Mouse (Mus musculus) adrenal gland, postnatal 25 days (tissue): ENCODE data around the gene Gm3776. TPM values are rescaled to one million over a fixed set of nuclear protein-coding genes. Genes with fewer than 3 reads are reported as not detected.
"Not testable (repeated sequence)": the region's sequence is repeated elsewhere in the genome, so short reads cannot be mapped to it uniquely, and the experiment has no call there.

Experiments
- DNase-seq: peaks from one replicate; pipeline ENCODE4 v3.0.0; 2021; ENCODE audit warnings: mixed read lengths
- long read RNA-seq: library from polyadenylated mRNA; stranded (forward); transcript quantifications from one replicate; pipeline ENCODE4 v2.0.0, GENCODE M21; 2021
- total RNA-seq: library from RNA; stranded (reverse); gene quantifications from 2 replicates; pipeline ENCODE4 v1.2.3, GENCODE M21; 2021

The Gm3776 gene
- total RNA-seq, result not detected in 2 replicates
- long read RNA-seq, partial matches to known transcripts, result 0 of 1 reads
- long read RNA-seq, other reads (novel, unspliced or antisense), result 0 of 1 reads

DNA sequence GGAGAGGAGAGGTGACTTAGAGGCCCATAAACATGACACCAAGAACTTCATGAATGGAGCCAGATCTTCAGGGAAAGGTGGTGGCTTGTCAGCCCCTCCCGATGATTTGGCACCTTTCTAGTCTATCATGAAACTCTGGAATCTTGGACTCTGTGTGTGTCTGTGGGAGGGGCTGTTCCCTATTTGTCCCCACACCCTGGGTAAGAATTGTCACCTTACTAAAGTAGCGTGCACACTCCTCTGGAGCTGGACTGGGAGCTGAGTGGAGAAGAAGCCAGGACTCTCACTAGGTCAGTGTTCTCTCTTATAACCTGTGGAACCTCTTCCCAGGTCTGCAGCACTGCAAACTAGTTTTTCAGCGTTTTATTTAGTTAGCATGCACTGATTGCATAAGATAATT, at the start of gene Gm3776:
Gene Gm3776 (plus strand): TSS at position 216 of the 400 bp plus-strand sequence.
- DNase-seq, result not testable (repeated sequence)

DNA sequence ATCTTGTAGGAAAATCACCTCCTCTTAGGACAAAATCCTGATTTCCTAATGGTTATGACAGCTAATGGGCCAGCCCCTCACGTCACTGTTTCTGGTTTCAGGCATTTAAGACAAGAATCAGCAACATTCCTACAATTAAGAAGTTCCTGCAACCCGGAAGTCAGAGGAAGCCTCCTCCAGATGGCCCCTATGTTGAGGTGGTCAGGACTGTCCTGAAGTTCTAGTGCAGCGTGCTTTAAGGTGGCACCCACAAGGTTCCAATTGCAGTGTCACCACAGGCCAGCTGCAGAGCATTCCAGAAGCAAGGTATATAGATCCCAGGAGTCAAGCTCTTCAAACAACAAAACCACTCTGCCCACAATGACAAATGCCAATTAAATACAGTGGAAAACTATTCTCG, 48.0 kb upstream of the Gm3776 start:
- DNase-seq, result no peak

DNA sequence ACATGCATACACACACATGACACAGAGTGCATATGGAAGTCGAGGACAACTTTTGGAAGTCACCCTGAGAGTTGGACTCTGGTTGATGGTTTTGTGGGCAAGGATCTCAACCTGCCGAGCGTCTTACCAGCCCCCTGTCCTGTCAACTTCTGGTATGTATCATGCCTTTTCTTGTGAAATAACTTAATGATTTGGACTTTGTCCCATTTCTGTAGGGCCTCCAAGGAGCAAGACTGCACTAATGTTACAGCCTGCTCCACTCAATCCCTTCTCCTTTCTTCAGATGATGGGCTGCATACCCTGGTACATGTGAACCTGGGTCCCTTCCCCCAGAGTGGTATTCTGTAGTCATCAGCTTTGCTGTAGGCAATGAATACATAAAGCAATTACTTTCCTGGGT, 46.9 kb upstream of the Gm3776 start:
- DNase-seq, result no peak

DNA sequence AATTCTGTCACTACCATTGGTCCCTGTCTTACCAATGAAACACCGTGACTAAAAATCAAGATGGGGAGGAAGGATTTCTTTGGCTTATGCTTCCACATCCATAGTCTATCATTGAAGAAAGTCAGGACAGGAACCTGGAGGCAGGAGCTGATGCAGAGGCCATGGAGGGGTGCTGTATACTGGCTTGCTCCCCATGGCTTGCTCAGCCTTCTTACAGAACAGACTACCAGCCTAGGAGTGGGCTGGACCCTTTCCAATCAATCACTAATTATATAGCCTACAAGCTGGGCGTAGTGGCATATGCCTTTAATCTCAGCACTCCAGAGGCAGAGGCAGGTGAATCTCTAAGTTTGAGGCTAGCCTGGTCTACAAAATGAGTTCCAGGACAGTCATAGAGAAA, 46.1 kb upstream of the Gm3776 start:
- DNase-seq, result no peak

DNA sequence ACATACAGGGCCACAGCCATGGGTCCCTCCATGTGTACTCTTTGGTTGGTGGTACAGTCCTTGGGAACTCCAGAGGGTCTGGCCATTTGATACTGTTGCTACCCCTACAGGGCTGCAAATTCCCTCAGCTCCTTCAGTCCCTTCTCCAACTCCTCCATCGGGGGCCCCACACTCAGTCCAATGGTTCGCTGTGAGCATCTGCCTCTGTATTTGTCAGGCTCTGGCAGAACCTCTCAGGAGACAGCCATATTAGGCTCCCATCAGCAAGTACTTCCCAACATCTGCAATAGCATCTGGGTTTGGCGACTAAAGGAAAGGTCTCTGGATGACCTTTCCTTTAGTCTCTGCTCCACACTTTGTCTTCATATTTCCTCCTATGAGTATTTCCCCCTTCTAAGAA, 45.4 kb upstream of the Gm3776 start:
- DNase-seq, result no peak

DNA sequence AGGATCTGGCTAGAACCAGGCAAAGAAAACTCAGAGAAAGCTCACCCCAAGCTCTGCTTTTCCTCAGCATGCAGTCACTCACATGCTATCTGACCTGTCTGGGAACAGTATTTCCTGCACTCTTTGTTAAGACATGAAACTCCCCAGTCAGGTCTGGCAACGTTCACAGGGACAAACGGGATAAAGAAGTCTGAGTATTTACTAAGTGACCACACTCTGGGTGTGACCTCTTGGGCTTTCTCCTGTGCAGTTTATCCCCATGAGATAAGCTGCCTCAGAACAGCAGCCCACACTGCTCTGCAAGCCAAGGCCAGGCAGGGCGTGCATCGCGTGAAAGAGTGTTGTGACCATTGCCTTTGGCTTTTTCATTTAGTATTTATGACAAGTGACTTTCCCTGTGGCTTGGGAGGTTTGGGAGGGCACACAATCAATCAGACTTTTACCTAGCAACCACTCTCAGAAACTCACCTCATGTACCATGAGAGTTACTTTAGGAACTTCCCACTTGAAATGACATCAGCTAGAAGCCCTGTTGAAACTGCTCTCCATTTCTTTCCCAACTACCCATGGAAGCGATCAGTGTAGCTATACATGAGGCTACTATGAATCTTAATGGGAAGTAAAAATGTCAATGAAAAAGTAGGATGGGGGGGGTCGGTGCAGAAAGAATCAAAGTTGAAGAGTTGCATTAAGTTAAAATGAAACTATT, 44.4 kb upstream of the Gm3776 start:
- DNase-seq, result no peak

DNA sequence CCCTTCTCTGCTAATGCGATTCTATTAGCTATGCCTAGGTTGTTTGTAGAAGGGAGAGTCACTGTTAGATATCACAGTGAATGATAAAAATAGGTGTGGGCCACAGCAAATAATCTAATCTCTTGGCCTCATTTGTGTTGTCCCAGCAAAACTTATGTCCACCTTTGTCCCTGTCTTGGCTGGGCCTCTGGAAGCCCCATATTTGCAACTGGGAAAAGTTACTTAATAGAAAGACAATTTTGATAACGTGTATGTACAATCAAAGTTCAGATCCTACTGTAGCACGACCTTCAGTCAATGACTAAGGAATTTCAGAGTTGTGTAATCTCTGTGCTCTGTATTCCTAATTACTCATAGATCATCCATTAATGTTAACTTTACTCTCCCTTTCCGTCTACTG, 39.9 kb upstream of the Gm3776 start:
- DNase-seq, result no peak

DNA sequence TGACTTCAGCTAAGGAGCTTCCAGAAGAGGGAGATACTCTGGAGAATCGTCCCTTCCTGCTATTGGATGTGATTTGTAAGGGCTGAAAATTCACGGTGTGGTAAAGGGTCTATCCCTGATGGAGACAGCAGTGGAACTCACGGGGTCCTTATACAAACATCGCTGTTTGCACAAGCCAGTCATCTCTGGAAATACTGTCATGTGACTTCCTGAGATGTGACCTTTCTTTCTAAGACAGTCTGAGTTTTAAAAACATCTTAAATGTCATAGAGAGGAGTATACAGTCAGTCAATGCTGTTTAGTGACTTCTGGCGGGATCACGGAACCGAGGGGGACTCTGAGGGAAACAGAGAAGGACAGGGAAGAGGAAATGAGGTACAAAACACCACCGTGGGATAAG, 34.3 kb upstream of the Gm3776 start:
- no peak for DNase-seq

DNA sequence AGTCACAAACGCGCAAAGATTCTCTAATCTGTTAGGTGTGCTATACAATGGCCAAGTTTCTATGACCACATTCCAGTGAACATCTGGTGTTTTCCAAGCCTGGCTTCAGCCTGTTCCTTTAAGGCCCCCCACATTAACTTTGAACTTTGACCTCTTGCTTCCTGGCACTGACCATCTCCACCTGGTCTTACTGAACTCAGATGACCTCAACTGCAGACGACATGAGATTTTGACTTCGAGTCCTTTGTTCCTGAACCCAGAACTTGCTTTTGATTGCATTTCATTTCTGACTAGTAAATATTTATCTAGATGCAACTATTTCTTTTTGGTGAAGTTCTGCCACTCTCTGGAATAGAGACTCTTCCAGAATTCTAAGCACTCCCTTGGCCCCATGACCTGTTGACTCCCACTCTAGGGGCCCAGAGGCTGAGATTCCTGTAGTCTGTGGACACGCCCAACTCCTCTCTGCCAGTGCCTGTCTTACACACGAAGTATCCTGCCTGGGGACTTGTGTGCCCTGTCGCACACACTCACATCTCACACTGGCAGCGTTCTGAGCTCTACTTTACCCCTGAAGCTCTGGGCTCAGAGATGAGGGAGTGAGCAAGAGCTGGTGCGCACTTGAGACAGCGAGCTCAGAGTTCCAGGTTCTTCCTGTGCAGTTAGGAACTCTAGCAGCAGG, 33.6 kb upstream of the Gm3776 start:
- no peak for DNase-seq

DNA sequence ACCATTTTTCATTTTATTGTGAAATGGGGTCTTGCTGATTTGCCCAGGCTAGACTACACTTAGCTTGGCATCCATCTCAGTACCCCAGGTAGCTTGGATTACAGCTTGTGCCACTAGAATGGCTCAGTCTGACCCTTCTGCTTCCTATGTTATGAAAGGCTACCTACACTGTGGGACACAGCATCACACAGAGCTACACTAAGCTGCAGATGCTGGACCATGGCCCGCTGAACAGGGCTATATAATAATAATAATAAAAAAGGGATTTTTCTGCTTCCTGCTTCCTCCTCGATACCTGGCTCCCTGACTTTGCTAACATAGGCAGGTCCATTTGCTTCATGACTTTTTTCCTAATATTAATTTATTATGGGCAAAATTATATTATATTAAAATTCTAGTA, 32.5 kb upstream of the Gm3776 start:
- no peak for DNase-seq

DNA sequence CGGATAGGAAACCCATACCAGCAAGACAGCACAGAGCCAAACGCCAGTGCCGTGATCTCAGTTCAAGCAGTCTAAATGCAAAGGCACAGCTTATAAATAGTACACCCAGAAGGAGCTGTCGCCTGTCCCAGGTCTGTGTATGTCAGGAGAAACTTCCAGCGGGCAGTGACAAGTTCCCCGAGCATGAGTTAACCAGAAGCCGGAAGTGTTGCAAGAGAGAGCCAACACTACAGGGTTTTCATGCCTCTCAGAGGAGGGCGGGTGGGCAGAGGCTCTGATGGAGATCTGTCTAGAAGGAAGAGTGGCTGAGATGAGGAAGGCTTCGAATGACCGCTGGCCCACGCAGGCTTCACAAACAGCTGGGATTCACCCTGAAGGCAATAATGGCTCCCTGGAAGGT, 31.6 kb upstream of the Gm3776 start:
- no peak for DNase-seq

DNA sequence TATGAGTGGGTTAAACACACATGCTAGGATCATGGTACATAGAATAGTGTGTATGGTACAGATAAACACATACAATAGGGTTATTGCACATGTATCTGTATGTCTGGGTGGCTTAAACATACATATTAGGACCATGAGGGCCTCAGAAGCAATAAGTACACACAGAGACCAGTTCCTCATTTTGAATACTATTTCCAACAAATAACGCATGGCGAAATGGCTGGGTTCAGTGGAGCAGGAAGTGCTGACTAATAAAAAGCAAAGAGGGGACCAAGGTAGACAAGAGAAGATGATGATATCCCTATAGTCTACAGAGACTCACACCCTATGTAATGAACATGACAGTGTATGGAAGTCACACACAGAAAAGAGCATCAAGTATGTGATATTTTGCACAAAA, 28.8 kb upstream of the Gm3776 start:
- DNase-seq, result no peak

DNA sequence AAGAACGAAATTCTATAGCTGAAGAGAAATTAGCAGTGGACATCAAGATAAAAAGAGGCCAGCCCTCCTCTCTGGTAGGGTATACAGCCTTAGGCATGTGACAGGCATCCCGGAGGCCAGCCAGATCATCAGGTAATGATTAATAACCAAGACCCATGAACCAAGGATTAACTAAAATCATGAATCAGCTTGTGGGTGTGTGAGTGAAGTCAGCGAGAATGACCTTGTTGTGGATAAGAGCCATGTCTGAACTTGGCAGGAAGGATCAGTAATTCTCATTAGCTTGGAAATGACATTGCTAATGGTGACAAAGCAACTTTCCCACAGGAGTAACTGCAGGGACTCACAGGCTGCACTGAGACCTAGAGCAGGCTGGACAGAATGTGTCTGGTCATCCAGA, 27.3 kb upstream of the Gm3776 start:
- DNase-seq, result peak; percentile 10

DNA sequence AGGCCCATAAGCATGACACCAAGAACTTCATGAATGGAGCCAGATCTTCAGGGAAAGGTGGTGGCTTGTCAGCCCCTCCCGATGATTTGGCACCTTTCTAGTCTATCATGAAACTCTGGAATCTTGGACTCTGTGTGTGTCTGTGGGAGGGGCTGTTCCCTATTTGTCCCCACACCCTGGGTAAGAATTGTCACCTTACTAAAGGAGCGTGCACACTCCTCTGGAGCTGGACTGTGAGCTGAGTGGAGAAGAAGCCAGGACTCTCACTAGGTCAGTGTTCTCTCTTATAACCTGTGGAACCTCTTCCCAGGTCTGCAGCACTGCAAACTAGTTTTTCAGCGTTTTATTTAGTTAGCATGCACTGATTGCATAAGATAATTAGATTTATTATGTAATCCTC, 26.5 kb upstream of the Gm3776 start, which contains the start of gene Gsta1:
Gene Gsta1 (plus strand): TSS at position 196 of the 400 bp plus-strand sequence.
- DNase-seq, result not testable (repeated sequence)

DNA sequence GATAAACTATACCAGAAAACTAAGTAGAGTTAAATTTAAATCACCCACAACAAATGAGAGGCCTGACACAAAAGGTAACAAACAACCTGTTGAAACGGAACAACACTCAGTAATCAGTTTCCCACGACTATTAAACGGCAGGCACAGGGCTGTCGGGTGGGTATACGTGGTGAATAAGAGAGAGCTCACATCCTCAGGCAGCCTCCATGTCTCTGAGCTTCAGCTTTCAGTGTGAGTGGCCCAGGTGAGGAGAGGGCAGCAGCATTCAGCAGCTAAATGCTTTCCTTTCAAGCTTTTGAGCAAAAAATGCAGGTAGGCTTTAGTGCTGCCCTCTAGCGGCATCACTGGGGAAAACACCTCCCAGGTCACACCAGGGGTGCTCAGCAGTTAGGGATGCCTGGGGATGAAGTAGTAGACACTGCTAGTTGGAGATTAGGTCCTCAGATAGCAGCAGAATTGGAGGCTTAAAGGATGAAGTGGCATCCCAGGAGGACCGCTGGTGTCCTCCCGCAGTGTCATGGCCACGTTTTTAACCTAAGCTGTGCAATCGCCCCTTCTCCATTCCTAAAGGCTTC, 23.7 kb upstream of the Gm3776 start:
- DNase-seq, result not testable (repeated sequence)

DNA sequence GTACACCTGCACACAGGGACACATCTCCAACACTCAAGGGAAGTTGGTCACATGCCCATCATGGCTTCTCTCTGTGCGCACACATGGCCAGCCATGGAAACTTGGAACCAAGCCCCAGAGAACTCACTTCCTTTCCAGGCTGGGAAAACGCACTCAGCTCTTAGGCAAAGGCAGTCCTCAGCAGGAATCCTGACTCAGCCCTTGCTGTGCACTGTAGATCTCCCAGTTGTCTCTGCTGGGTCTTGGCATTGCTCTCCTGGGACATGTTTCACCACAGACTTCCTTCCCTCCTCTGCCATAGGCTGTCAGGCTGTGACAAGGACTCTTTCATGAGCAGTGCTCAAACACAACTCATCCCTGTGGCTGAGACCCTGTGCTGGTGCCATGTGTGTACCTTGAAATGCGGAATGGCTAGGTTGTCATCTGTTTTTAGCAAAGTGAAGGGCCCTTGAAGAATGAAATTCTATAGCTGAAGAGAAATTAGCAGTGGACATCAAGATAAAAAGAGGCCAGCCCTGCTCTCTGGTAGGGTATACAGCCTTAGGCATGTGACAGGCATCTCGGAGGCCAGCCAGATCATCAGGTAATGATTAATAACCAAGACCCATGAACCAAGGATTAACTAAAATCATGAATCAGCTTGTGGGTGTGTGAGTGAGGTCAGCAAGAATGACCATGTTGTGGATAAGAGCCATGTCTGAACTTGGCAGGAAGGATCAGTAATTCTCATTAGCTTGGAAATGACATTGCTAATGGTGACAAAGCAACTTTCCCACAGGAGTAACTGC, 1.1 kb upstream of the Gm3776 start:
- not testable (repeated sequence) for DNase-seq

DNA sequence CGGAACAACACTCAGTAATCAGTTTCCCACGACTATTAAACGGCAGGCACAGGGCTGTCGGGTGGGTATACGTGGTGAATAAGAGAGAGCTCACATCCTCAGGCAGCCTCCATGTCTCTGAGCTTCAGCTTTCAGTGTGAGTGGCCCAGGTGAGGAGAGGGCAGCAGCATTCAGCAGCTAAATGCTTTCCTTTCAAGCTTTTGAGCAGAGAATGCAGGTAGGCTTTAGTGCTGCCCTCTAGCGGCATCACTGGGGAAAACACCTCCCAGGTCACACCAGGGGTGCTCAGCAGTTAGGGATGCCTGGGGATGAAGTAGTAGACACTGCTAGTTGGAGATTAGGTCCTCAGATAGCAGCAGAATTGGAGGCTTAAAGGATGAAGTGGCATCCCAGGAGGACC, 2.8 kb downstream of the Gm3776 start:
- DNase-seq, result peak; percentile 51

DNA sequence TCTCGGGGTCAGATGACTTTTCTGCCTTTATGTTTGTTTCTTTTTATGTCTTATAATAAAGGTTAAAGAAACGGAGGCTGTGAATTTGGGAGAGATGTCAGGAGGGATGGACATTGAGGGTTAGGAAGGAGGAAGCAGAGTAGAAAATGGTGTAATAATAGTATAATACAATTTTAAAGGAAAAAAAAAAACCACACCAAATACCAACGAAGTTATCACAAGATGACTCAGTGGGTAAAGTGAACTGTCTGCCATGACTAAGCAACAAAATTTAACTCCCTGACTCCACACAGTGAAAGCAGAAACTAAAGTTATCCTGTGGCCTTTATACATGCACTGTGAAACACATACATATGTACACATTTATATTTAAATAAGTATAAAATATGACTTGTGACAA, 14.0 kb downstream of the Gm3776 start:
- DNase-seq, result not testable (repeated sequence)

DNA sequence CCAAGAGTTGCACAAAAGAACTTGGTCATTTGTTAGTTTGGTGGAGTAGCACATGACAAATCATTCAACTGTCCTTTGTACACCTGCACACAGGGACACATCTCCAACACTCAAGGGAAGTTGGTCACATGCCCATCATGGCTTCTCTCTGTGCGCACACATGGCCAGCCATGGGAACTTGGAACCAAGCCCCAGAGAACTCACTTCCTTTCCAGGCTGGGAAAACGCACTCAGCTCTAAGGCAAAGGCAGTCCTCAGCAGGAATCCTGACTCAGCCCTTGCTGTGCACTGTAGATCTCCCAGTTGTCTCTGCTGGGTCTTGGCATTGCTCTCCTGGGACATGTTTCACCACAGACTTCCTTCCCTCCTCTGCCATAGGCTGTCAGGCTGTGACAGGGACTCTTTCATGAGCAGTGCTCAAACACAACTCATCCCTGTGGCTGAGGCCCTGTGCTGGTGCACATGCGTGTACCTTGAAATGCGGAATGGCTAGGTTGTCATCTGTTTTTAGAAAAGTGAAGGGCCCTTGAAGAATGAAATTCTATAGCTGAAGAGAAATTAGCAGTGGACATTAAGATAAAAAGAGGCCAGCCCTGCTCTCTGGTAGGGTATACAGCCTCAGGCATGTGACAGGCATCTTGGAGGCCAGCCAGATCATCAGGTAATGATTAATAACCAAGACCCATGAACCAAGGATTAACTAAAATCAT, 25.2 kb downstream of the Gm3776 start:
- DNase-seq, result peak; percentile 21

DNA sequence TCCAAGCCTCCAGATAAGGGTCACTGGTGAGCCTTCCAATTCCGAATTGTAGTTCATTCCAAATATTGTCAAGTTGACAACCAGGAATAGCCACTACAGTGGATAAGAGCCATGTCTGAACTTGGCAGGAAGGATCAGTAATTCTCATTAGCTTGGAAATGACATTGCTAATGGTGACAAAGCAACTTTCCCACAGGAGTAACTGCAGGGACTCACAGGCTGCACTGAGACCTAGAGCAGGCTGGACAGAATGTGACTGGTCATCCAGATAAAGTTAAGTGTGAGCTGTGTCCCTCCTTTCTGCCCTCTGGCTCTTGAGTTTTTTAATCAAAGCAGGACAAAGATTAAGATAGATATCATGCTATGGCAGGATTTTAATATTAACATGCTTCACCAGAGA, 32.1 kb downstream of the Gm3776 start:
- DNase-seq, result not testable (repeated sequence)

DNA sequence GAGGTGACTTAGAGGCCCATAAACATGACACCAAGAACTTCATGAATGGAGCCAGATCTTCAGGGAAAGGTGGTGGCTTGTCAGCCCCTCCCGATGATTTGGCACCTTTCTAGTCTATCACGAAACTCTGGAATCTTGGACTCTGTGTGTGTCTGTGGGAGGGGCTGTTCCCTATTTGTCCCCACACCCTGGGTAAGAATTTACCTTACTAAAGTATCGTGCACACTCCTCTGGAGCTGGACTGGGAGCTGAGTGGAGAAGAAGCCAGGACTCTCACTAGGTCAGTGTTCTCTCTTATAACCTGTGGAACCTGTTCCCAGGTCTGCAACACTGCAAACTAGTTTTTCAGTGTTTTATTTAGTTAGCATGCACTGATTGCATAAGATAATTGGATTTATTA, 32.8 kb downstream of the Gm3776 start, which contains the start of gene Gm10639:
Gene Gm10639 (plus strand): TSS at position 201 of the 400 bp plus-strand sequence.
- DNase-seq, result not testable (repeated sequence)

DNA sequence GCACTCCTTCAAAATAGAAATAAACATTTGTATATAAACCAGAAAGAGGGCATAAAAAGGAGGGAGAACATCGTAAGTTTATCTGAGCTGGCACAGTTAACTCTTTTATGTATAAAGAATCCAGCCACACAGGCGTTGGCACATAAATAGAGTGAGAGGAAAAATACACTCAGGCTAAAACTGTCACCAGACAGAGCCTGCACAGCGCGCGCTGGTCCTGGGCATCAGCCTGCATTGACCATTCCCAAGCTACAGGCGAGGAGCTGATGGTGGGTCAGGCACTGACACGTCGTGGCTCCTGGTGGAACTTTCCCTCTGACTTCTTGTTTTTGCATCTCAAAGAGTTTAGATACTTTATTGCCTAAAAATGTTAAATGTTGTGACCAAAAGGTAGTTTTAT, 35.5 kb downstream of the Gm3776 start:
- not testable (repeated sequence) for DNase-seq
